Mouse (Mus musculus) MEL (cell line): Measurements from ENCODE around the gene Cdc42ep5. TPM values are rescaled to one million over a fixed set of nuclear protein-coding genes. Genes with fewer than 3 reads are reported as not detected.
"Not testable (repeated sequence)": the region's sequence is repeated elsewhere in the genome, so short reads cannot be mapped to it uniquely, and the experiment has no call there.

Experiments used
- DNase-seq: peaks from one replicate; pipeline ENCODE4 v3.0.0; 2011; ENCODE audit warnings: low read depth, low spot score
- H3K27ac ChIP-seq: 2 replicates; pipeline ENCODE4 v1.5.1; 2012; ENCODE audit warnings: low read depth, mild to moderate bottlenecking, control low read depth, low read length, moderate library complexity; ENCODE audit not compliant: control insufficient read depth
- H3K27me3 ChIP-seq, 2 experiments: fragments of 150-350 bp in 1 of 2; sonication (generic) in 1 of 2; 2 replicates each; pipeline ENCODE4 v1.6.1; 2012; ENCODE audit warnings: low read length in 2 of 2, mild to moderate bottlenecking in 2 of 2, improper control_type of control experiment in 1 of 2, moderate library complexity in 1 of 2; ENCODE audit not compliant: insufficient read depth in 2 of 2, control insufficient read depth in 1 of 2
- H3K36me3 ChIP-seq, 2 experiments: 2 replicates each; pipeline ENCODE4 v1.6.1; 2012 to 2014; ENCODE audit warnings: low read length in 2 of 2, improper control_type of control experiment in 1 of 2, inconsistent platforms in 1 of 2, mild to moderate bottlenecking in 1 of 2; ENCODE audit not compliant: insufficient read depth in 2 of 2, control insufficient read depth in 1 of 2
- H3K4me1 ChIP-seq, 2 experiments: fragments of 150-350 bp in 1 of 2; sonication (generic) in 1 of 2; 2 replicates each; pipeline ENCODE4 v1.6.1; 2012; ENCODE audit warnings: low read length in 2 of 2, improper control_type of control experiment in 1 of 2, mild to moderate bottlenecking in 1 of 2; ENCODE audit not compliant: insufficient read depth in 2 of 2, control insufficient read depth in 1 of 2
- H3K4me3 ChIP-seq, 2 experiments: fragments of 150-350 bp in 1 of 2; sonication (generic) in 1 of 2; 2 replicates each; pipeline ENCODE4 v1.5.1; 2012; ENCODE audit warnings: low read depth in 2 of 2, low read length in 2 of 2, mild to moderate bottlenecking in 2 of 2, moderate library complexity in 2 of 2, control low read depth in 1 of 2, improper control_type of control experiment in 1 of 2; ENCODE audit not compliant: control insufficient read depth in 1 of 2, insufficient read depth in 1 of 2
- H3K79me2 ChIP-seq: 2 replicates; pipeline ENCODE4 v1.6.1; 2012; ENCODE audit warnings: mild to moderate bottlenecking, low read length, moderate library complexity; ENCODE audit not compliant: control insufficient read depth, poor library complexity, insufficient read depth
- H3K9ac ChIP-seq: 2 replicates; pipeline ENCODE4 v1.6.1; 2012; ENCODE audit warnings: low read depth, mild to moderate bottlenecking, control low read depth, low read length, moderate library complexity; ENCODE audit not compliant: control insufficient read depth, poor library complexity, severe bottlenecking
- H3K9me3 ChIP-seq: fragments of 150-350 bp; sonication (generic); replicated peaks from 2 replicates; pipeline ENCODE4 v1.6.1; 2012; ENCODE audit warnings: mild to moderate bottlenecking, low read length, improper control_type of control experiment, moderate library complexity; ENCODE audit not compliant: insufficient read depth
- CHD1 ChIP-seq: IDR thresholded peaks from 2 replicates; pipeline ENCODE4 v1.6.1; 2012; ENCODE audit warnings: low read depth, mild to moderate bottlenecking, inconsistent platforms, low read length, improper control_type of control experiment
- ETS1 ChIP-seq: IDR thresholded peaks from 2 replicates; pipeline ENCODE4 v1.6.1; 2012; ENCODE audit warnings: low read depth, mild to moderate bottlenecking, inconsistent platforms, low read length, improper control_type of control experiment, moderate library complexity
- GABPA ChIP-seq: IDR thresholded peaks from 2 replicates; pipeline ENCODE4 v1.6.1; 2012; ENCODE audit warnings: low read depth, mild to moderate bottlenecking, inconsistent platforms, low read length, improper control_type of control experiment, moderate library complexity
- HCFC1 ChIP-seq: IDR thresholded peaks from 2 replicates; pipeline ENCODE4 v1.6.1; 2012; ENCODE audit warnings: low read depth, mild to moderate bottlenecking, inconsistent platforms, low read length, improper control_type of control experiment, moderate library complexity
- JUND ChIP-seq: IDR thresholded peaks from 2 replicates; pipeline ENCODE4 v1.6.1; 2011; ENCODE audit warnings: low read depth, mild to moderate bottlenecking, improper control_type of control experiment, low read length
- KAT2A ChIP-seq: conservative IDR thresholded peaks from 2 replicates; pipeline ENCODE4 v1.6.1; 2012; ENCODE audit warnings: low read depth, low read length, improper control_type of control experiment, inconsistent platforms
- MAFK ChIP-seq: IDR thresholded peaks from 2 replicates; pipeline ENCODE4 v1.6.1; 2011; ENCODE audit warnings: low read depth, mild to moderate bottlenecking, low read length, improper control_type of control experiment, borderline replicate concordance
- MAX ChIP-seq: IDR thresholded peaks from 2 replicates; pipeline ENCODE4 v1.6.1; 2011; ENCODE audit warnings: low read length, improper control_type of control experiment
- MAZ ChIP-seq: IDR thresholded peaks from 2 replicates; pipeline ENCODE4 v1.6.1; 2012; ENCODE audit warnings: low read depth, mild to moderate bottlenecking, inconsistent platforms, low read length, improper control_type of control experiment
- MYB ChIP-seq: IDR thresholded peaks from 2 replicates; pipeline ENCODE4 v1.6.1; 2011; ENCODE audit warnings: mild to moderate bottlenecking, low read depth, low read length, improper control_type of control experiment
- MYC ChIP-seq: IDR thresholded peaks from 2 replicates; pipeline ENCODE4 v1.6.1; 2011; ENCODE audit warnings: low read depth, mild to moderate bottlenecking, low read length, improper control_type of control experiment, moderate library complexity
- NELFE ChIP-seq: IDR thresholded peaks from 2 replicates; pipeline ENCODE4 v1.6.1; 2011; ENCODE audit warnings: low read depth, low read length, improper control_type of control experiment
- NRF1 ChIP-seq: IDR thresholded peaks from 2 replicates; pipeline ENCODE4 v1.6.1; 2014; ENCODE audit warnings: low read depth, mild to moderate bottlenecking, inconsistent platforms, low read length, improper control_type of control experiment, moderate library complexity; ENCODE audit not compliant: poor library complexity, insufficient read depth, severe bottlenecking
- POLR2A ChIP-seq, 2 experiments: IDR thresholded peaks; 2 replicates each; pipeline ENCODE4 v1.6.1; 2011 to 2012; ENCODE audit warnings: low read length in 2 of 2, mild to moderate bottlenecking in 2 of 2, control low read depth in 1 of 2, improper control_type of control experiment in 1 of 2, low read depth in 1 of 2, moderate library complexity in 1 of 2; ENCODE audit not compliant: control insufficient read depth in 1 of 2, insufficient read depth in 1 of 2, poor library complexity in 1 of 2
- POLR2AphosphoS5 ChIP-seq: IDR thresholded peaks from 2 replicates; pipeline ENCODE4 v1.6.1; 2012; ENCODE audit warnings: low read depth, borderline replicate concordance, mild to moderate bottlenecking, inconsistent platforms, low read length, moderate library complexity, mixed read lengths
- RAD21 ChIP-seq: IDR thresholded peaks from 2 replicates; pipeline ENCODE4 v1.6.1; 2011; ENCODE audit warnings: mild to moderate bottlenecking, low read depth, low read length, improper control_type of control experiment
- RCOR1 ChIP-seq: IDR thresholded peaks from 2 replicates; pipeline ENCODE4 v1.6.1; 2012; ENCODE audit warnings: low read depth, mild to moderate bottlenecking, inconsistent platforms, low read length, improper control_type of control experiment
- SMC3 ChIP-seq: IDR thresholded peaks from 2 replicates; pipeline ENCODE4 v1.6.1; 2011; ENCODE audit warnings: low read depth, low read length, improper control_type of control experiment
- UBTF ChIP-seq: IDR thresholded peaks from 2 replicates; pipeline ENCODE4 v1.6.1; 2012; ENCODE audit warnings: low read depth, mild to moderate bottlenecking, inconsistent platforms, low read length, improper control_type of control experiment, moderate library complexity, borderline replicate concordance; ENCODE audit not compliant: insufficient read depth
- USF1 ChIP-seq: IDR thresholded peaks from 2 replicates; pipeline ENCODE4 v1.6.1; 2014; ENCODE audit warnings: low read depth, mild to moderate bottlenecking, inconsistent platforms, low read length, improper control_type of control experiment, moderate library complexity
- USF2 ChIP-seq, 2 experiments: IDR thresholded peaks; 2 replicates each; pipeline ENCODE4 v1.6.1; 2011 to 2012; ENCODE audit warnings: improper control_type of control experiment in 2 of 2, low read length in 2 of 2, borderline replicate concordance in 1 of 2, inconsistent platforms in 1 of 2, low read depth in 1 of 2, mild to moderate bottlenecking in 1 of 2; ENCODE audit not compliant: insufficient read depth in 1 of 2
- ZC3H11A ChIP-seq: IDR thresholded peaks from 2 replicates; pipeline ENCODE4 v1.6.1; 2012; ENCODE audit warnings: low read depth, mild to moderate bottlenecking, inconsistent platforms, low read length, improper control_type of control experiment
- ZKSCAN1 ChIP-seq: IDR thresholded peaks from 2 replicates; pipeline ENCODE4 v1.6.1; 2012; ENCODE audit warnings: low read depth, mild to moderate bottlenecking, inconsistent platforms, low read length, improper control_type of control experiment, moderate library complexity
- polyA plus RNA-seq, 2 experiments: library from polyadenylated mRNA; stranded (reverse) in 1 of 2; unstranded in 1 of 2; fragments of >175 nt in 1 of 2; fragments of >200 nt in 1 of 2; gene quantifications; 2 replicates each; pipeline versions ENCODE4 v1.2.1 to v1.2.4; 2012; ENCODE audit warnings: low replicate concordance in 2 of 2, low read depth in 1 of 2; ENCODE audit not compliant: insufficient read length in 2 of 2, insufficient read depth in 1 of 2, missing spikeins in 1 of 2
- total RNA-seq: library from RNA; depleted of rRNA; stranded (reverse); fragments of 300-350 nt; gene quantifications from 2 replicates; pipeline ENCODE4 v1.2.3, GENCODE M21; 2012; rRNA removed

Cdc42ep5 gene
- total RNA-seq (not detected in 2 replicates), polyA plus RNA-seq (under 1 TPM in 1 of 2 experiments, not detected in 1; 0.24 TPM)

DNA sequence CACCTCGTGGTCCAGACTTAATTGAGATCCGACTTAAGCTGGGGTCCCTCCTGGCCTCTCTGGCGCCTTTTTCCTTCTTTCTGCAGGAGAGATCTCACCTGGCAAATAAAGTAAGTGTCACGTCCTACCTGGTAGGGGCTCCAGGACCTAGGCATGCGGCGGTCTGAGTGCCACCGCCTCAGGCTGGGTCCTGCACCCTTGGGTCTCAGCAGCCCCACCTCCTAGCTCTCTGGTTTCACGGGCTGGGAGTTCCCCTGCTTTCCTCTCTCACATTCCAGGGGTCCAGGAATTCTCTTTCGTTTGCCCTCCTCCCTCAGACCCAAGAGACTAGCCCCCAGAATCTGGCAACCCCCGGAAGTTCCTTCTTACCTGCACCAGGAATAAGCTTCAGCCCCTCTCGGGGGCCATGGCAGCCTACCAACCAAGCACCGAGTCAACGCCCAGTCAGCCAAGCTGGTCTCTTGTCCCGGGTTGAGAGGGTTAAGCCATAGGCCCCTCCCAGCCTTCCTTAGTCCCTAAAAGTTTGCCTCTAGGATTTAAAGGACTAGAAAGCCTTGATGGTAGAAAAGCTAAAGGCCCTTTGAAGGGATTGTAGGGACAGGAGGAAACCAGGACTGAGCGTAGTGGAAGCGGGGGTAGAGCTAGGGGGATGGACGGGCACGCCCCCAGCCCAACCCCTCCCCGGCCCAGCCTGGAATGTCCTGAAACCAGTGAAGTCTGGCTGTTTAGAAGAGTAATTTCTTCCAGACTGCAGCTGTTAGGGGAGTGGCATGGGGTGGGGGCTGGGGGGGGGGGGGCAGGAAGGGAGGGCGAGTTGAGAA is at the start of gene Cdc42ep5:
Gene Cdc42ep5 (minus strand): TSS at position 771 of the 821 bp plus-strand sequence.
- Histone ChIP-seq H3K79me2 (no peaks in the 10 kb centered on the region), H3K4me1 (0 out of 4 replicates have a peak, but pooled peaks cover 0 to 2% of the 10 kb centered on the region in 2 experiments), H3K27me3 (no peaks in the 10 kb centered on the region; a peak in 2 of 4 replicates), H3K9ac (no peak within 1 kb of the TSS), H3K27ac (no peak within 1 kb of the TSS), H3K4me3 (no peak within 1 kb of the TSS), H3K36me3 (no peaks in the 10 kb centered on the region), H3K9me3 (no peaks in the 10 kb centered on the region)
- TF ChIP-seq GABPA, result no peak
- TF ChIP-seq CHD1, result no peak
- no peak for TF ChIP-seq SMC3
- no peak for TF ChIP-seq JUND
- TF ChIP-seq MAZ, result no peak
- no peak for TF ChIP-seq MYC
- TF ChIP-seq ETS1, result no peak
- TF ChIP-seq RCOR1, result no peak
- no peak for TF ChIP-seq POLR2A (IDR thresholded peaks at IDR 0.05; ENCODE audit: control insufficient read depth in 1 of 2, insufficient read depth in 1 of 2, low read depth in 1 of 2, low read length in 2 of 2, poor library complexity in 1 of 2)
- TF ChIP-seq UBTF, result no peak
- TF ChIP-seq ZC3H11A, result no peak
- no peak for DNase-seq

DNA sequence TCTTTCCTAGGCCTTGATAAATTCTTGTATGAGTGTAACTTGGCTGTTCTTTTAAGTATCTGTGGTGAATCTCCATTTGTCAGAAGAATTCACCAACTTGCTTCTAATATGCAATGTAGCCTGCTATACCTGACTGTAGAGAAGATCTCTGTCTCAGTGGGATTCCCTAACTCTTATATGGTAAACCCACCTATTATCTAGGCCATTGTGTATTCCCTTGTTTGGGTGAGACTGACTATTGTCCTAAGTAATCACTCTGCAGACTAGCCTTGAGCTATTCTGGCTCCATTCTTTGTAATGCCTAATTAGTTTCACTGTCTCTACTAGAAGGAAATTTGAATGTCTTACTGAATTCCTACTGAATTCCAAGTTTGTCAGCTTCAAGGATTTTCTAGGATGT is 48.8 kb upstream of the Cdc42ep5 start:
- H3K27me3 ChIP-seq, H3K9ac ChIP-seq, H3K9me3 ChIP-seq, H3K79me2 ChIP-seq, H3K27ac ChIP-seq, H3K4me3 ChIP-seq, H3K36me3 ChIP-seq, H3K4me1 ChIP-seq, DNase-seq: not testable (repeated sequence)

DNA sequence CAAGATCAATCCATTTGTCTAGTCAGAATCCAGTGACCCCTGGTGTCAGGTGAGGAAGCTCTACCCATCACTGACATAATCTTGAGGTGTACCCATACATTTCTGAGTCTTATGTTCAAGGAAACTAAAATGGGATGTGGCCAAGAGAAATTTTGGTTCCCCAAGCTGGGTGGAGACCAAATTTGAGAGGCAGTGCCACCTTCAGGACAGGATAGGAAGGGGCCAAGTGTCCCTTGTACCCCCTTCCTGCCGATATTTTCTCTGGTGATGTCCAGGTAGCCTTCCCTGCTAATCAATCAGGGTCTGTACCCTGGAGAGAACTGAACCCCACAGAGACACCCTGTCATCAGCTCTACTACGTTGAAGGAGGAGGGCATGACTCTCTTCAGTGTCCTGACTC is 44.0 kb upstream of the Cdc42ep5 start:
- no peaks in the 10 kb centered on the region for H3K36me3 ChIP-seq
- no peaks in the 10 kb centered on the region for H3K27me3 ChIP-seq
- peaks cover 0 to 3% of the 10 kb centered on the region in 2 experiments; a peak in 1 of 4 replicates for H3K4me1 ChIP-seq
- no peaks in the 10 kb centered on the region for H3K9me3 ChIP-seq
- H3K4me3 ChIP-seq, result no peak overlapping the region
- H3K79me2 ChIP-seq, result no peaks in the 10 kb centered on the region
- H3K27ac ChIP-seq, result no peak overlapping the region
- H3K9ac ChIP-seq, result no peak overlapping the region
- DNase-seq, result no peak
- TF ChIP-seq USF1 (no peak), UBTF (no peak), MAFK (no peak), ETS1 (no peak), ZKSCAN1 (no peak), RCOR1 (no peak), MYB (no peak), USF2 (IDR thresholded peaks at IDR 0.05; ENCODE audit: borderline replicate concordance in 1 of 2, insufficient read depth in 1 of 2, low read depth in 1 of 2, low read length in 2 of 2) (no peak), MYC (no peak), MAZ (no peak), NRF1 (no peak), RAD21 (no peak; the same call in none of the 2 replicates), CHD1 (no peak), POLR2AphosphoS5 (no peak), KAT2A (no peak), MAX (no peak), HCFC1 (no peak), NELFE (no peak)
